Mouse (Mus musculus): ENCODE data around the gene Vmn2r85. TPM values are rescaled to one million over a fixed set of nuclear protein-coding genes. Genes with fewer than 3 reads are reported as not detected.
A peak's percentile ranks its signal among the peaks of the same experiment; 100 is the strongest.
"Not testable (repeated sequence)": the region's sequence is repeated elsewhere in the genome, so short reads cannot be mapped to it uniquely, and the experiment has no call there.

The Vmn2r85 gene
- polyA plus RNA-seq (2014; fragmentation: Nextera tagmentation; extraction: Ambion mirVana), result not detected in 2 replicates

DNA sequence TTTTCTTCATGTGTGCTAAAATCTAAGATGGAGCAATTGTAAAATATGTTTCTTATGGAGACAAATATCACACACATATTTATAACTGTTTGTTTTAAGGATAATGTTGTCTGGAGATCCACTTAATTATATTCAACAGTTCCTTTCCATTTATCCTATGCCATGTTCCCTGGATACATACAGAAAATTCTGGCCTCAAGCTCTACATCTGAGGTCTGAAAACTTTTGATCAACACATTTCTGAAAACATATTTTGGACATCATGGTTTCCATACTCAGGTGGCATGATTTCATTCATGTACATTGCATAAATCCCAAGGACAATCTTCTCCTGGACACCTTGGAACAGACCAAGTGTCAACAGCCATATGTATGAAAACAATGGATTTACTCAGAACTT is at the start of gene Vmn2r85:
Gene Vmn2r85, minus strand, starts transcription at position 101 of the 400 bp plus-strand sequence.
- ATAC-seq (ENCODE audit: low FRiP score); H3K27ac ChIP-seq (ENCODE audit: low read depth, low read length); H3K9me3 ChIP-seq (ENCODE audit: control insufficient read depth, low read length); H3K36me3 ChIP-seq (ENCODE audit: control insufficient read depth, insufficient read depth, low read length); H3K4me3 ChIP-seq (ENCODE audit: low read depth, low read length); H3K4me2 ChIP-seq; H3K27me3 ChIP-seq (ENCODE audit: control insufficient read depth, insufficient read depth, low read length); DNase-seq (ENCODE audit: low spot score, missing footprints); H3K4me1 ChIP-seq (ENCODE audit: control insufficient read depth, insufficient read depth, low read length); H3K9ac ChIP-seq (ENCODE audit: low read length): not testable (repeated sequence)

GRCm38 (mm10) chr10:130470311-130470760 is 40.8 kb upstream of the Vmn2r85 start:
- H3K27ac ChIP-seq (ENCODE audit: low read depth, low read length), result no peak overlapping the region
- DNase-seq (ENCODE audit: low spot score, missing footprints), result peak; percentile 93

GRCm38 (mm10) chr10:130455950-130456349 is 26.4 kb upstream of the Vmn2r85 start, which contains the start of gene Vmn2r86:
TSS of gene Vmn2r86 (minus strand) at chr10:130456050.
- H3K27ac ChIP-seq (ENCODE audit: low read depth, low read length); H3K27me3 ChIP-seq (ENCODE audit: control insufficient read depth, insufficient read depth, low read length); DNase-seq (ENCODE audit: low spot score, missing footprints); ATAC-seq (ENCODE audit: low FRiP score); H3K9me3 ChIP-seq (ENCODE audit: control insufficient read depth, low read length); H3K9ac ChIP-seq (ENCODE audit: low read length); H3K4me2 ChIP-seq; H3K36me3 ChIP-seq (ENCODE audit: control insufficient read depth, insufficient read depth, low read length); H3K4me3 ChIP-seq (ENCODE audit: low read depth, low read length); H3K4me1 ChIP-seq (ENCODE audit: control insufficient read depth, insufficient read depth, low read length): not testable (repeated sequence)
- 93% methylated on average over 1 of the region's 1 CpGs for WGBS

More at GRCm38 (mm10) chr10:130470311-130470760, 40.8 kb upstream of the Vmn2r85 start:
- peak; percentile 99 for ATAC-seq (ENCODE audit: low FRiP score)
- Histone ChIP-seq H3K9ac (ENCODE audit: low read length) (peak overlapping the region; percentile 68), H3K4me3 (ENCODE audit: low read depth, low read length) (peak overlapping the region; percentile 33), H3K4me1 (ENCODE audit: control insufficient read depth, insufficient read depth, low read length) (no peaks in the 10 kb centered on the region; the same call in 1 of the 2 replicates), H3K36me3 (ENCODE audit: control insufficient read depth, insufficient read depth, low read length) (no peaks in the 10 kb centered on the region), H3K27me3 (ENCODE audit: control insufficient read depth, insufficient read depth, low read length) (no peaks in the 10 kb centered on the region), H3K9me3 (ENCODE audit: control insufficient read depth, low read length) (no peaks in the 10 kb centered on the region), H3K4me2 (peak overlapping the region; percentile 60)
- WGBS, result 4% methylated on average over 36 of the region's 36 CpGs

DNA sequence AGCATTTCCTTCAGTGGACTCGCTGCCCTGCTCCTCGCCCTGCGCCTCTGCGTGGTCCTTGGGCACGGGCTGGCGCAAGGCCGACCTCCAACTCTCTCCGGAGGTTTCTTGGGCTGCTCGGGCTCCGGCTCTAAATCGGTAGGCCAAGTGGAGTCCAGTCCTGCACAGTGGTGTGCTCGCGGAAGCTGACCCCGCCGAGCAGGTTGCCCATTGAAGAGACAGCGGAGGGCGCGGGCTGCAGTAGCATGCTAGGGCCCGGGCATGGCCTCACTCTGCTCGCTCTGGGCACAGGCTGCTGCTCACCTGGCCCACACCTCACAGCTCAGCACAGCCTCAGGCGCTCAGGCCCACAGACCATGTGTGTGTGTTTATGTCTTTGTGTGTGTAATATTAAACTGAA is 15.3 kb upstream of the Vmn2r85 start:
- H3K27ac ChIP-seq (ENCODE audit: low read depth, low read length), result no peak overlapping the region
- H3K4me1 ChIP-seq (ENCODE audit: control insufficient read depth, insufficient read depth, low read length), result no peaks in the 10 kb centered on the region
- H3K4me2 ChIP-seq, result no peak overlapping the region
- WGBS, result 93% methylated on average over 21 of the region's 21 CpGs
- ATAC-seq (ENCODE audit: low FRiP score), result peak; percentile 16
- DNase-seq (ENCODE audit: low spot score, missing footprints), result no peak
- H3K36me3 ChIP-seq (ENCODE audit: control insufficient read depth, insufficient read depth, low read length), result no peaks in the 10 kb centered on the region
- H3K9ac ChIP-seq (ENCODE audit: low read length), result no peak overlapping the region
- H3K27me3 ChIP-seq (ENCODE audit: control insufficient read depth, insufficient read depth, low read length), result no peaks in the 10 kb centered on the region
- no peaks in the 10 kb centered on the region for H3K9me3 ChIP-seq (ENCODE audit: control insufficient read depth, low read length)
- no peak overlapping the region for H3K4me3 ChIP-seq (ENCODE audit: low read depth, low read length)

DNA sequence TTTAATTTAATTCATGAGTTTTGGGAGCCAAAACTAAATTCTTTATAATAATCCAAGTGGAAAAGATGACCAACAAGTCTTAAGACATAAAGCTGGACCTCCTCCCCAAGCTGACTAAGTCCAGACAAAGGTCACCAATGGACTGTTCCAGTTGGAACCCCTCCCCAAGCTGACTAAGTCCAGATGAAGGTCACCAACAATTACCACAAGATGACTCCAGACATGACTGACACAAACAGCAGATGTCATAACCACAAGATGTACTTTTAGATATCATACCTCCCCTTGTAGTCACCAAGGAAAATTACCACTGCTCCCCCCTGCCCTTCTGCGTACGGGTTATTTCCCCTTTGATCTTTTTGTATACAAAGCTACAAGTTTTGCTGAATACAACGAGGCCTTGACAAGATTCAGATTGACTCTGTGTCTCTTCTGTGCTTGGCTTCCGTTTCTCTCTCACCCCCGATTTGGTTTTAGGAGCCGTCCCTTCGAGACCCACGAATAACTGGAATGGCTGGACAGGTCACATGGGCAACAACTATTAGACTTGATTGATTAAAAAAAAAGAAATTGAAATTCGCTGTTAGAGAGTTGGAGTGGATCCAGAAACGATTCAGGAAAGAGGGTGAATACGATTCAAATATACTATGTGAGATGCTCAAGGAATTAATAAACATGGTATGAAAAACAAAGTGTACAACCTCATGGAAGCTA is 4.8 kb upstream of the Vmn2r85 start:
- H3K4me1 ChIP-seq (ENCODE audit: control insufficient read depth, insufficient read depth, low read length); ATAC-seq (ENCODE audit: low FRiP score); H3K4me3 ChIP-seq (ENCODE audit: low read depth, low read length); H3K4me2 ChIP-seq; DNase-seq (ENCODE audit: low spot score, missing footprints); H3K9ac ChIP-seq (ENCODE audit: low read length); H3K27me3 ChIP-seq (ENCODE audit: control insufficient read depth, insufficient read depth, low read length); H3K9me3 ChIP-seq (ENCODE audit: control insufficient read depth, low read length); H3K36me3 ChIP-seq (ENCODE audit: control insufficient read depth, insufficient read depth, low read length); H3K27ac ChIP-seq (ENCODE audit: low read depth, low read length): not testable (repeated sequence)
- WGBS, result 90% methylated on average over 11 of the region's 11 CpGs

- not testable (repeated sequence) for ATAC-seq (ENCODE audit: low FRiP score); H3K4me1 ChIP-seq (ENCODE audit: control insufficient read depth, insufficient read depth, low read length); DNase-seq (ENCODE audit: low spot score, missing footprints); H3K9ac ChIP-seq (ENCODE audit: low read length); H3K4me3 ChIP-seq (ENCODE audit: low read depth, low read length); H3K4me2 ChIP-seq; H3K27ac ChIP-seq (ENCODE audit: low read depth, low read length); H3K9me3 ChIP-seq (ENCODE audit: control insufficient read depth, low read length); H3K27me3 ChIP-seq (ENCODE audit: control insufficient read depth, insufficient read depth, low read length); H3K36me3 ChIP-seq (ENCODE audit: control insufficient read depth, insufficient read depth, low read length)
- WGBS, result 77% methylated on average over 2 of the region's 2 CpGs
These were observed 7.1 kb downstream of the Vmn2r85 start for GRCm38 (mm10) chr10:130422368-130422767.

GRCm38 (mm10) chr10:130420401-130420800 is 9.1 kb downstream of the Vmn2r85 start:
- Histone ChIP-seq H3K4me1 (ENCODE audit: control insufficient read depth, insufficient read depth, low read length) (no peaks in the 10 kb centered on the region), H3K27me3 (ENCODE audit: control insufficient read depth, insufficient read depth, low read length) (no peaks in the 10 kb centered on the region), H3K36me3 (ENCODE audit: control insufficient read depth, insufficient read depth, low read length) (no peaks in the 10 kb centered on the region), H3K9me3 (ENCODE audit: control insufficient read depth, low read length) (no peaks in the 10 kb centered on the region), H3K4me3 (ENCODE audit: low read depth, low read length) (no peak overlapping the region), H3K9ac (ENCODE audit: low read length) (no peak overlapping the region), H3K27ac (ENCODE audit: low read depth, low read length) (no peak overlapping the region), H3K4me2 (no peak overlapping the region)
- WGBS, result 78% methylated on average over 3 of the region's 3 CpGs
- DNase-seq (ENCODE audit: low spot score, missing footprints) (no peak), ATAC-seq (ENCODE audit: low FRiP score) (no peak)

GRCm38 (mm10) chr10:130419954-130420353 is 9.5 kb downstream of the Vmn2r85 start:
- not testable (repeated sequence) for H3K9me3 ChIP-seq (ENCODE audit: control insufficient read depth, low read length); DNase-seq (ENCODE audit: low spot score, missing footprints); H3K4me3 ChIP-seq (ENCODE audit: low read depth, low read length); ATAC-seq (ENCODE audit: low FRiP score); H3K27ac ChIP-seq (ENCODE audit: low read depth, low read length); H3K4me2 ChIP-seq; H3K9ac ChIP-seq (ENCODE audit: low read length); H3K36me3 ChIP-seq (ENCODE audit: control insufficient read depth, insufficient read depth, low read length); H3K27me3 ChIP-seq (ENCODE audit: control insufficient read depth, insufficient read depth, low read length); H3K4me1 ChIP-seq (ENCODE audit: control insufficient read depth, insufficient read depth, low read length)
- WGBS, result 52% methylated on average over 2 of the region's 2 CpGs

DNA sequence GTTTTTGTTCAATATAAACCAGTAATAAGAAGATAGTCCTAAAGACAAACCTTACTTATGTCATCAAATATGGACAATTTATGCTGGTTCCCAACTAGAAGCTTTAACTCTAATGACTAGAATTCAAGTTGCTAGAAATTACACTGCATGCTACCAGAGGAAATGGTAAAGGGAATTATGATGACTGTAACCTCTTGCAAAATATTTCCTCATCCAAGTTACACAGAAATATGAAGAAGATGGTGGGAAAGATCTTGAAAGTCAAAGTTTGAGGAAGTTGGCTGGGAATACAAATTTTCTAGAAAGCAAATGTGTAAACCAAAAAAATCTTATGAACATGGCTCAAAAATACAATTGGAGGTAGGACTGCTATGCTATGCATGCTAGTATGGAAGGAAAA is 13.2 kb downstream of the Vmn2r85 start:
- H3K27ac ChIP-seq (ENCODE audit: low read depth, low read length); H3K9ac ChIP-seq (ENCODE audit: low read length): not testable (repeated sequence)

More for the DNA sequence above, 13.2 kb downstream of the Vmn2r85 start:
- not testable (repeated sequence) for H3K36me3 ChIP-seq (ENCODE audit: control insufficient read depth, insufficient read depth, low read length); ATAC-seq (ENCODE audit: low FRiP score); H3K27me3 ChIP-seq (ENCODE audit: control insufficient read depth, insufficient read depth, low read length); H3K4me2 ChIP-seq; H3K9me3 ChIP-seq (ENCODE audit: control insufficient read depth, low read length); DNase-seq (ENCODE audit: low spot score, missing footprints); H3K4me3 ChIP-seq (ENCODE audit: low read depth, low read length); H3K4me1 ChIP-seq (ENCODE audit: control insufficient read depth, insufficient read depth, low read length)
